8 mouse cellular contexts compared by ENCODE assay signal in the genomic region with DNA sequence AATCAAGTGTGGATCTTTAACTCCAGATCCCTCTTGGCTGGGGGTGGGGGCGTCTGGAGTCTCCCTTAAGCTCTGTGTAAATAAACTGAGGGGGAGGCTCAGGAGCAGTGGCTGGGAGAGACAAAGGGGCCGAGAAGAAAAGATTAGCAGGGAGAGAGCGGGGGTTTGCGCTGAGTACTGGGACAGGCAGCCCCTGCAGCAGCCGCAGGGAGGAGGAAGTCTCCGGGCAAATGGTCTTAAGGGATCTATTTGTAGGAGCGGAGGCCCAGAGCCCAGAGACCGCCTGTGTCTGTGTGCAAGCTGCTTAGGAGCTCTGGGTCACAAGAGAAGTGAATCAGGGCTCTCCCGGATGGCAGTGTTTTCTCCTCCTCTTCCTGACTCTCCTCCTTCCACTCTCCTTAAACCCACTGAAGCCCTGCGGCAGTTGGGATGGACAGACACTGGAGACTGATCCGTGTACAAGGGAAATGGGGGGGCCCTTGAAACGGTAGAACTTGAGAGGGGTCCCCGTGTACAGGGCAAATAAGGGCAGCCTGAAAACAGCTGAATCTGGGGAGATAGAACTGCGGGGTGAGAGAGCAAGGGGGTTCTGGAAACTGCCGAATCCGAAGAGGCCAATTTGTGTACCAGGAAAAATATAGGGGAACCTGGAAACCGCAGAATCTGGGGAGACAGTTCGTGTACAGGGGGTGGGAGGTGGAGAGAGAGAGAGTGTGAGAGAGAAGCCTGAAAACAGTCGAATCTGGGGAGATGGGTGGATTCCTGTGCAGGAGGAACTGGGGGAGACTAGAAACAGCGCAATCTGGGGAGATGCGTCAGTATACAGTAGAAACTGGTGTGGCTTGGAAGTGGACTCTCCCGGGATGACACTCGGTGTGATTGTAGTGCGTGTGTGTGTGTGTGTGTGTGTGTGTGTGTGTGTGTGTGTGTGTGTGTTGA. TPM values are rescaled to one million over a fixed set of nuclear protein-coding genes. Genes with fewer than 3 reads are reported as not detected.
DNase-seq lines count a peak whose midpoint lies in the region; ATAC-seq and TF ChIP-seq lines count a peak whose summit lies in the region.
"Had no signal": no experiment of that assay in that cellular context is flagged by ENCODE, and none has a peak within 500 bp of the region (broad histone marks: within the 10 kb centered on the region; RNA-seq: fewer than 3 reads in every experiment).

No protein-coding gene starts in this region.

- H3K4me2 ChIP-seq in lung, embryonic 14.5 days = peak overlapping the region; percentile 29
- H3K4me2 ChIP-seq in embryonic facial prominence, embryonic 15.5 days (replicated peaks) = peak overlapping the region; percentile 37
- peak overlapping the region; percentile 40 for H3K4me2 ChIP-seq in limb, embryonic 12.5 days
- H3K4me2 ChIP-seq: liver, embryonic 13.5 days had no signal

- no peak for TF ChIP-seq CTCF in lung, embryonic 14.5 days (IDR thresholded peaks at IDR 0.05; ENCODE audit: low read depth)

- H3K27ac ChIP-seq in lung, embryonic 14.5 days (ENCODE audit: low read depth) = peak overlapping the region; percentile 38; the same call in 1 of the 2 replicates
- H3K27ac ChIP-seq in embryonic facial prominence, embryonic 15.5 days (replicated peaks) = peak overlapping the region; percentile 68
- peak overlapping the region; percentile 83 for H3K27ac ChIP-seq in limb, embryonic 12.5 days
- H3K27ac ChIP-seq: liver, embryonic 13.5 days had no signal

- peaks cover 6% of the 10 kb centered on the region; the same call in 1 of the 2 replicates for H3K27me3 ChIP-seq in lung, embryonic 14.5 days (ENCODE audit: insufficient read depth, low read length)
- H3K27me3 ChIP-seq in embryonic facial prominence, embryonic 15.5 days = 0 out of 2 replicates have a peak, but pooled peaks cover 2% of the 10 kb centered on the region
- H3K27me3 ChIP-seq in limb, embryonic 12.5 days = peaks cover 3% of the 10 kb centered on the region; the same call in 1 of the 2 replicates

- H3K9me3 ChIP-seq in lung, embryonic 14.5 days (ENCODE audit: low read depth, low read length) = no peaks in the 10 kb centered on the region
- H3K9me3 ChIP-seq in embryonic facial prominence, embryonic 15.5 days (replicated peaks) = no peaks in the 10 kb centered on the region
- H3K9me3 ChIP-seq in limb, embryonic 12.5 days = no peaks in the 10 kb centered on the region
- H3K9me3 ChIP-seq: liver, embryonic 13.5 days had no signal

- H3K4me1 ChIP-seq in lung, embryonic 14.5 days (ENCODE audit: insufficient read depth) = peaks cover 8% of the 10 kb centered on the region
- peaks cover 37% of the 10 kb centered on the region for H3K4me1 ChIP-seq in embryonic facial prominence, embryonic 15.5 days
- peaks cover 44% of the 10 kb centered on the region for H3K4me1 ChIP-seq in limb, embryonic 12.5 days (replicated peaks)

- no peak overlapping the region for H3K4me3 ChIP-seq in lung, embryonic 14.5 days (ENCODE audit: low read depth, low read length)
- peak overlapping the region; percentile 10; the same call in 1 of the 2 replicates for H3K4me3 ChIP-seq in embryonic facial prominence, embryonic 15.5 days (replicated peaks)
- peak overlapping the region; percentile 12; the same call in 1 of the 2 replicates for H3K4me3 ChIP-seq in limb, embryonic 12.5 days (replicated peaks)
- H3K4me3 ChIP-seq: liver, embryonic 13.5 days had no signal

- H3K36me3 ChIP-seq in lung, embryonic 14.5 days (ENCODE audit: insufficient read depth) = no peaks in the 10 kb centered on the region
- no peaks in the 10 kb centered on the region for H3K36me3 ChIP-seq in embryonic facial prominence, embryonic 15.5 days
- H3K36me3 ChIP-seq in limb, embryonic 12.5 days = no peaks in the 10 kb centered on the region
- H3K36me3 ChIP-seq: liver, embryonic 13.5 days had no signal

- H3K9ac ChIP-seq in lung, embryonic 14.5 days = peak overlapping the region; percentile 46
- peak overlapping the region; percentile 9; the same call in 1 of the 2 replicates for H3K9ac ChIP-seq in embryonic facial prominence, embryonic 15.5 days
- H3K9ac ChIP-seq in limb, embryonic 12.5 days (replicated peaks) = peak overlapping the region; percentile 46
- H3K9ac ChIP-seq: liver, embryonic 13.5 days had no signal

- 14% methylated on average over 24 of the region's 24 CpGs for WGBS in lung, embryonic 14.5 days
- 9% methylated on average over 24 of the region's 24 CpGs for WGBS in embryonic facial prominence, embryonic 15.5 days
- 9% methylated on average over 24 of the region's 24 CpGs for WGBS in limb, embryonic 12.5 days

- ATAC-seq in lung, embryonic 14.5 days (ENCODE audit: insufficient read depth) = 0 out of 2 replicates have a peak, but pooled peaks have one; percentile 29
- ATAC-seq in embryonic facial prominence, embryonic 15.5 days (ENCODE audit: insufficient number of reproducible peaks, low FRiP score, low TSS enrichment, low read depth) = peak; percentile 48; the same call in 1 of the 2 replicates
- ATAC-seq in limb, embryonic 12.5 days (ENCODE audit: insufficient number of reproducible peaks, insufficient read depth, low FRiP score, low TSS enrichment, low read depth) = no peak

- DNase-seq in lung, embryonic 14.5 days = peak; percentile 65
- no peak for DNase-seq in lung, postnatal 10 days
- DNase-seq in retina, postnatal 7 days (ENCODE audit: low read depth, low spot score) = peak; percentile 70
- no peak for DNase-seq in cerebellum, postnatal 25 days
- no peak for DNase-seq in cerebellum, adult 11-12 months
- DNase-seq: liver, embryonic 13.5 days had no signal

RNA-seq across cellular contexts. Expression of a gene that starts 23.0 kb away (rescaled TPM):
- polyA plus RNA-seq in lung, embryonic 14.5 days (2014; fragmentation: Nextera tagmentation; extraction: Ambion mirVana) = 144 and 151 TPM in 2 replicates
- polyA plus RNA-seq in embryonic facial prominence, embryonic 15.5 days (2015; fragmentation: Nextera tagmentation; extraction: Ambion mirVana) = 191 and 194 TPM in 2 replicates
- polyA plus RNA-seq in limb, embryonic 12.5 days (2016; fragmentation: Nextera tagmentation; extraction: Ambion mirVana) = 78.1 and 88.3 TPM in 2 replicates

RNA-seq across cellular contexts. Expression of a gene that starts 42.9 kb away (rescaled TPM):
- 34.6 and 39.5 TPM in 2 replicates for polyA plus RNA-seq in lung, embryonic 14.5 days (2014; fragmentation: Nextera tagmentation; extraction: Ambion mirVana)
- 71.7 and 76.0 TPM in 2 replicates for polyA plus RNA-seq in embryonic facial prominence, embryonic 15.5 days (2015; fragmentation: Nextera tagmentation; extraction: Ambion mirVana)
- polyA plus RNA-seq in limb, embryonic 12.5 days (2016; fragmentation: Nextera tagmentation; extraction: Ambion mirVana) = 66.3 and 70.1 TPM in 2 replicates

RNA-seq across cellular contexts. Expression of a gene that starts 43.6 kb away (rescaled TPM):
- 61.8 and 63.8 TPM in 2 replicates for polyA plus RNA-seq in lung, embryonic 14.5 days (2014; fragmentation: Nextera tagmentation; extraction: Ambion mirVana)
- polyA plus RNA-seq in embryonic facial prominence, embryonic 15.5 days (2015; fragmentation: Nextera tagmentation; extraction: Ambion mirVana) = 77.7 and 82.3 TPM in 2 replicates
- 87.8 and 89.6 TPM in 2 replicates for polyA plus RNA-seq in limb, embryonic 12.5 days (2016; fragmentation: Nextera tagmentation; extraction: Ambion mirVana)

RNA-seq across cellular contexts. Expression of a gene that starts 55.2 kb away (rescaled TPM):
- polyA plus RNA-seq in lung, embryonic 14.5 days (2014; fragmentation: Nextera tagmentation; extraction: Ambion mirVana) = 24.1 and 30.8 TPM in 2 replicates
- 5.6 and 6.1 TPM in 2 replicates for polyA plus RNA-seq in embryonic facial prominence, embryonic 15.5 days (2015; fragmentation: Nextera tagmentation; extraction: Ambion mirVana)
- 0.84 and 1.1 TPM in 2 replicates for polyA plus RNA-seq in limb, embryonic 12.5 days (2016; fragmentation: Nextera tagmentation; extraction: Ambion mirVana)

Comparison
In these comparisons a context has a peak if more than half of its experiments do, and no peak if none do; other contexts are left out.
1. DNase-seq: peak in lung, embryonic 14.5 days (single experiment) and retina, postnatal 7 days (single experiment); none in lung, postnatal 10 days (single experiment), cerebellum, postnatal 25 days (0 of 2) and cerebellum, adult 11-12 months (single experiment).
2. Peak in every context shown above with its lines, with median percentiles within 50 percentile points of each other: H3K27ac ChIP-seq, H3K4me2 ChIP-seq and H3K9ac ChIP-seq.